Mouse (Mus musculus): ENCODE results near the gene Celsr1.

Gene Celsr1

DNA sequence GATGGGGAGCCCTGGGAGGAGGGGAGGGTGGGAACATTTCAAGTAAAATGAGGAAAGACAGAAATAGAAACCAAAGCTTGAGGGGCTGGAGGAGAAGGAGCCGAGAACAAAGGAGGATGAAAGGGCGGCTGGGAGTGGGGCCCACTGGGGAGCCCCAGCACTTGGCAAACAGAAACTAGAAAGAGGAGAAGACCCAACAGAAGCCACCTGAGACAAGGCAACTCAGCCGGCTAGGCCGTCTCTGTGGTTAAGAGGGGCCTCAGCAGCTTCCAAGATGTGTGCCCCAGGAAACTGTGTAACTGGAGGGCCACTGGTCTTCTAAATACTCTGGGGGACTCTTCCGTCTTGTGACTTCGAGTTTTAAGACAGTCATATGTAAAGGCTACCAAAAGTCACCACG, 72.4 kb downstream of the Celsr1 start:
- no peak for DNase-seq (ENCODE audit: low read depth, low spot score)

- DNase-seq (ENCODE audit: low read depth, low spot score): no peak
Measured at GRCm38 (mm10) chr15:85956202-85956601, 77.4 kb downstream of the Celsr1 start.

GRCm38 (mm10) chr15:85953458-85953857, 80.1 kb downstream of the Celsr1 start:
- DNase-seq (ENCODE audit: low read depth, low spot score): no peak

GRCm38 (mm10) chr15:85949421-85950164, 84.0 kb downstream of the Celsr1 start:
- DNase-seq (ENCODE audit: low read depth, low spot score): no peak

DNA sequence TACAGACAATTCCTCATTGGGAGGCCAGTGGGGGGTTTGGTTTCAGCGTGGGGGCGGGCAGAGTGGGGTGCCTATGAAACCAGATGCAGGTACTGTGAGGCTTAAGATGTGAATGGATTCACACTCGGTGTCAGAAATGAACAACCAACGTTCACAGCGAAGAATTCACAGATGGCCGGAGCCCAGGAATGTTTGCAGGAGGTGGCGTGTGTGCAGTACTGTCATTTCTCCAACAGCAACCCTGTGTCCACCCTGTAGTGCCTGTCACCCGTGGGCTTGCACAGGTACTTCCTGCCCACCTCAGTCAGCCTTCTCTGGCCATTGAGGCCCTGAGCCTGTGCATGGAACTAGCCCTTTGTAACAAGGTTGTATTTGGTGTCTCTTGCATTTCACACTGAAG, 85.6 kb downstream of the Celsr1 start:
- DNase-seq (ENCODE audit: low read depth, low spot score): no peak

DNA sequence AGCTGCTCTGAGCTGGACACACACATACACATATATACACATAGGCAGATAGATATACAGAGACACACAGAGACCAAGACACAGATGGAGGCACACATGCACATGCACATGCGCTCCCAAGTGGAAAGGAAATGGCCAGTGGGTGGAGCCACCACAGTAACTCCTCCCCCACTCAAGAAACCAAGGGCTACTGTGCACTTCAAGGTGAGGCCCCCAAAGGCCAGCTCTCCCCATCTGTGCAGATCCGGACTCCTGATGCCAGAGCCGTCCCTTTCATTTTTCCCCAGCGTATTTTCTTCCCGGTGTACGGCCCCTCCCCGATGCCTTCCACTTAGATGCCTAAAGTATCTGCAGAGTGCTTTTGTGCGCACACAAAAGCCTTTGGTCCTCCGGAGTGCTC, 86.0 kb downstream of the Celsr1 start:
- no peak for DNase-seq (ENCODE audit: low read depth, low spot score)

GRCm38 (mm10) chr15:85935627-85936049, 97.9 kb downstream of the Celsr1 start:
- no peak for DNase-seq (ENCODE audit: low read depth, low spot score)

DNA sequence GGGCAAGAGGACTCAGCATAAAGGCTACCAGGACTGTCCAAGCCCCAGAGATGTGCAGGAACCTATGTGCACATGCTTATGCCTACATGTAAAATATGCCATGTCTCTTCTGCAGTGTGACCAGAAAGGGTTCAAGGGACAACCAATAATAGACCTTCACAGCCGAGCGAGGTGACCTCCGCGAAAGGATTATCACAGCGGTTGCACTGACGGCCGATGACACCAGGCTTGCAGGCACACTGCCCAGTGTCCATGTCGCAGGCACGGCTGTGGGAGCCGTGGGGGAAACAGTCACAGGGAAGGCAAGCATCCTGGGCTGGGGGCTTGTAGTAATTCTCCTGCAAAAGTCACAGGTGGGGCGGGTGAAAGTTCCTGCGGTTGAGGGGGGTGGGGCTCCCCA, 105.4 kb downstream of the Celsr1 start:
- DNase-seq (ENCODE audit: low read depth, low spot score): no peak

DNA sequence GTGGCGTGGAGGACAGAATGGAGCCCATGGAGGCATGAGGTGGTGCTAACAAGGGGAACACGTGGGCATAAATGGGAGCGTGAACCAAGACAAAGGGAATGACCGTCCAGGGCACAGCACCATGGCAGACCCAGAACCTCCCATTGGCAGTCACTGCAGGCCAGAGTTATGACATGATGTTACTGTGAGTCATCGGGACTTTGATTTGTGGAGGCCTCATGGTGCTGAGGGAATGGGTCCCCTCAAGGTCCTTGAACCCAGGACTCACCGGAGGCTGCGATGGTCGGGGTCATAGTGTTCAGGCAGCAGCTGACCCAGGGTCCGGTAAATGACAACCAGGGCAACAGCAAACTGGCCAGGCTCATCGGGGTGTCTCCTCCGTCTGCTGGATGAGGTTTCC, 111.7 kb downstream of the Celsr1 start:
- DNase-seq (ENCODE audit: low read depth, low spot score): no peak

DNA sequence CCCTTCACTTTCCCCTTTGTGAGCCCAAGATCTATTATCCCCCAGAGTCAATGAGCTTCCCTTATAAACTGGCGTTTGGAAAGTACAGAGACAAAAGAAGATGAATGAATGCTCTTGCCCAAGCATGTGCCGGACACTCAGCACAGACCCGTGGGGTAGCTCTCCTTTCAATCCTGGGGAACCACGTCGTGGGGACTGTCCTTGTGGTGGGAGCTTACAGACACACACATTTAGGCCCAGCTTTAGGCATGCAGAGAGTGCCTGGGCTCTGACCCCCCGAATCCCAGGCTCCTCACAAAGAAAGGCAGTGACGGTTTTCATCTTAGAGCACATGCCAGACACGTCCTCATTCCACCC, 113.7 kb downstream of the Celsr1 start:
- DNase-seq (ENCODE audit: low read depth, low spot score): no peak

GRCm38 (mm10) chr15:85919191-85919891, 114.2 kb downstream of the Celsr1 start:
- DNase-seq (ENCODE audit: low read depth, low spot score): no peak

DNA sequence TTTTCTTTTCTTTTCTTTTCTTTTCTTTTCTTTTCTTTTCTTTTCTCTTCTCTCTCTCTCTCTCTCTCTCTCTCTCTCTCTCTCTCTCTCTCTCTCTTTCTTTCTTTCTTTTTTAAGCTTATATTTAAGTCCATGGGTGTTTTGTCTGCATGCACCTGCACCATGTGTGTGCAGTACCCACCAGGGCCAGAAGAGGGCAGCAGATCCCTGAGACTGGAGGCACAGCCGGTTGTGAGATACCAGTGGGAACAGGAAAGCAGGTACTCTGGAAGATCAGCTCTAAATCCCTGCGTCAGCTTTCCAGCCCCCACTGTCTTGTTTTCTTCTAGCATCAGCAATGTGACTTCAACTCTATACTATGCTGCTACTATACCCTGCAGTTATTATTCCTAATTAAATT, 120.0 kb downstream of the Celsr1 start:
- DNase-seq (ENCODE audit: low read depth, low spot score): peak; percentile 72

GRCm38 (mm10) chr15:85909931-85910330, 123.6 kb downstream of the Celsr1 start:
- DNase-seq (ENCODE audit: low read depth, low spot score): no peak

DNA sequence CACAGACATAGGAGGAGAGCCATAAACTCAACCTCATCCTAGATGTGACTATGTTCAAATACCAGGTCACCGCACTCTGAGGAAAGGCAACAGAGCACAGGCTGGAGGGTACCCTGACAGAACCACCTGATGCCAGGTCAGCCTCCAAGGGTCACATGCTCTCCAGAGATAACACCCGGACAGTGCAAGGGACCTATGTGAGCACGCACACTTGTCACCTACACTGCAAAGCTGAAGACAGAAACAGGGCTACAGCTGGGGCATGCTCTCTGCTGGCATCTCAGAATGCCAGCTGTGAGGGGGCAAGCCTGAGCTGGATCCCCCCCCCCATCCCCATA, 124.1 kb downstream of the Celsr1 start:
- DNase-seq (ENCODE audit: low read depth, low spot score): no peak

DNA sequence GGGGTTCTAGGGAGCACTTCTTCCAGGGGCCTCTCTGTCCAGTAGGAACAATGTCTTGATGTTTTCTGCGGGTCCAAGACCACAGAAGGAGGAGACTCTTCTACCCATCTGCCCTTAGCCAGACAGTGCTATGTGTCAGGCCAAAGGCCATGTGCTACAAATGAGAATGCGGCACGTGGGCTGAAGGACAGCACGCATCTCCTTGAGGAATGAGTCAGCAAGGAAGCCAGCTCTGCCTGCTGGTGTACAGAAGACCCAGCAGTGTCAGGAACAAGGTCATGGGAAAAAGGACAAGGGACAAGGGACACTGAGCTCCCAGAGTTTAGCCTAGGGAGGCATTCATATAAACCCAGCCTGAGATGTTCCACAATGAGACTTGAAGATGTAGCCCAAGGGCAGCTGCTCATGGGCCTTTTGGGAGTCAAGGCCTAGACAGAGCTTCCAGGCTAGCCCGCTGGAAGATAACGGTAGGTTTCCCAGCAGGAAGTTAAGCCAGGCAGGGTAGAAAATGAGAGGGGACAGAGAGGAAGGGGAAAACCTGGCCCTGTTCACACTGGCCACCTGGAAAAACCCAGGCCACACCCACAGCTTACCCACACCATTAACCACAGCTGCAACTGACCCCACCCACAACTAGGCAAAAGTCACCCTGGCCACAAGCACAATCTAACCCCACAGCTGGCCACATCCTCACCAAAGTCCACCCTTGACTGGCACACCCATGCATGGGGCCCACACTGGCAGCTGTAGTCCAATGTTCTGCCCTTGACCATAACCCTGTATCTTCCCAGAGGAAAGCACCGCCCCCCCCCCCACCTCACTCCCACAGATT, 124.7 kb downstream of the Celsr1 start:
- no peak for DNase-seq (ENCODE audit: low read depth, low spot score)

GRCm38 (mm10) chr15:85903826-85904225, 129.8 kb downstream of the Celsr1 start:
- no peak for DNase-seq (ENCODE audit: low read depth, low spot score)

GRCm38 (mm10) chr15:85902505-85902904, 131.1 kb downstream of the Celsr1 start:
- DNase-seq (ENCODE audit: low read depth, low spot score): no peak

- DNase-seq (ENCODE audit: low read depth, low spot score): no peak
Measured at GRCm38 (mm10) chr15:85900801-85901200, 132.8 kb downstream of the Celsr1 start.

- DNase-seq (ENCODE audit: low read depth, low spot score): no peak
Measured at GRCm38 (mm10) chr15:85900318-85900717, 133.3 kb downstream of the Celsr1 start.

- no peak for DNase-seq (ENCODE audit: low read depth, low spot score)
Measured at GRCm38 (mm10) chr15:85899396-85899795, 134.2 kb downstream of the Celsr1 start.

DNA sequence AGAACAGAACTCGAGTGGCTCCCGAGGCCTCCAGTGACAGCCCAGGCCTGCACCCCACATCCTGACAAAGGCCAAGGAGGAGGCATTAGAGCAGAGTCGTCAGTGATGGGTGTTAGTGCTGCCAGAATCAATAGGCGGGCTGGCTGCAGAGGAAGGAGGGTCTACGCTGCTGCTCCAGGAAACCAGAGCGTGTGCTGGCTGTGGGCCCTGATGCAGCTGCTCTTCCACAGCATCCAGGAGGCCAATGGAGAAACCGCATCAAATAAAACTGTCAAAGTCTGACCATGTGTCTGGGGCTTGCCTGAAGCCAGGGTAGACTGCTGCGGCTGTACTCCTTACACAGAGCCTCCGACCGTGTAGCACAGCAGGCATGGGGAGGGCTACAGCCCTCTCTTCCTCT, 136.5 kb downstream of the Celsr1 start:
- DNase-seq (ENCODE audit: low read depth, low spot score): no peak

DNA sequence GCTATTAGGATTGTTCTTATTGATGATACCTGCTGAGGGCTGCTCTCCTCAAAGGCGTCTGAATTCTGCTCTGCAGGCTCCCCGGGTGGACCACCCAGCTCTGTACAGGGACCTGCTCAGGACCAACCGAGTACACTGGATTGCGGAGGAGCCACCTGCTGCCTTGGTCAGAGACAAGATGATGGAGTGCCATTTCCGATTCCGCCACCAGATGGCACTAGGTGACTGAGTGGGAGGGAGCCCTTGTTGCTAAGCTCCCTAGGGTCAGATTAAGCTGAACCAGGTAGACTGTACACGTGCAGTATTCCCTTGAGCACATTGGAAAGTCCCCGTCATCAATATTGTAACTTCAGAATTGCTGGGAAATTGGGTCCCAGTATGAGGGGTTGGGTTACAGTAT, 137.3 kb downstream of the Celsr1 start:
- DNase-seq (ENCODE audit: low read depth, low spot score): peak; percentile 78

- no peak for DNase-seq (ENCODE audit: low read depth, low spot score)
Measured at GRCm38 (mm10) chr15:85893871-85894270, 139.7 kb downstream of the Celsr1 start.
